ENCODE assay signal across 43 mouse cellular contexts in genomic region chr17:40275519-40275918, GRCm38 (mm10). TPM values are rescaled to one million over a fixed set of nuclear protein-coding genes. Genes with fewer than 3 reads are reported as not detected.
"Had no signal": no experiment of that assay in that cellular context is flagged by ENCODE, and none has a peak within 500 bp of the region (broad histone marks: within the 10 kb centered on the region; RNA-seq: fewer than 3 reads in every experiment).

No protein-coding gene starts in this region.

- H3K4me3 ChIP-seq: heart, adult 2 months; heart, embryonic 13.5 days; heart, embryonic 15.5 days; hindbrain, embryonic 13.5 days; hindbrain, embryonic 15.5 days; kidney, embryonic 15.5 days; limb, embryonic 13.5 days; limb, embryonic 15.5 days; liver, embryonic 12.5 days had no signal

- H3K27ac ChIP-seq: heart, adult 2 months; heart, embryonic 13.5 days; heart, embryonic 15.5 days; hindbrain, embryonic 13.5 days; hindbrain, embryonic 15.5 days; hindbrain, postnatal 0 days; kidney, embryonic 15.5 days; kidney, postnatal 0 days; limb, embryonic 13.5 days; limb, embryonic 15.5 days; liver, embryonic 12.5 days; liver, embryonic 14.5 days had no signal

- H3K4me2 ChIP-seq: heart, embryonic 11.5 days; heart, embryonic 13.5 days; heart, embryonic 15.5 days; hindbrain, embryonic 13.5 days; hindbrain, embryonic 15.5 days; kidney, embryonic 15.5 days; limb, embryonic 13.5 days; limb, embryonic 15.5 days; liver, embryonic 12.5 days had no signal

- DNase-seq: gastrocnemius, postnatal 14 days; gastrocnemius, postnatal 36 days; heart, adult 11 months; heart, adult 2 months; heart, postnatal 14 days; heart, postnatal 36 days; kidney, adult 11 months; kidney, adult 2 months; kidney, adult 9 months; kidney, postnatal 14 days; kidney, postnatal 36 days; layer of hippocampus, adult 9-11 months; layer of hippocampus, postnatal 36 days; left cerebral cortex, postnatal 4 days had no signal

- H3K36me3 ChIP-seq: heart, embryonic 13.5 days; heart, embryonic 15.5 days; hindbrain, embryonic 13.5 days; hindbrain, embryonic 15.5 days; kidney, embryonic 15.5 days; limb, embryonic 13.5 days; limb, embryonic 15.5 days; liver, embryonic 12.5 days had no signal

- H3K9me3 ChIP-seq: heart, embryonic 13.5 days; heart, embryonic 15.5 days; hindbrain, embryonic 13.5 days; hindbrain, embryonic 15.5 days; kidney, embryonic 15.5 days; limb, embryonic 13.5 days; limb, embryonic 15.5 days; liver, embryonic 12.5 days had no signal

- H3K9ac ChIP-seq: heart, embryonic 13.5 days; heart, embryonic 15.5 days; hindbrain, embryonic 13.5 days; hindbrain, embryonic 15.5 days; kidney, embryonic 15.5 days; limb, embryonic 13.5 days; limb, embryonic 15.5 days; liver, embryonic 12.5 days; liver, embryonic 14.5 days had no signal

- H3K27me3 ChIP-seq: heart, embryonic 13.5 days; heart, embryonic 15.5 days; hindbrain, embryonic 13.5 days; hindbrain, embryonic 15.5 days; kidney, embryonic 15.5 days; limb, embryonic 13.5 days; limb, embryonic 15.5 days; liver, embryonic 12.5 days had no signal

- H3K4me1 ChIP-seq: heart, embryonic 13.5 days; heart, embryonic 15.5 days; hindbrain, embryonic 13.5 days; hindbrain, embryonic 15.5 days; kidney, embryonic 15.5 days; limb, embryonic 13.5 days; limb, embryonic 15.5 days; liver, embryonic 12.5 days had no signal

- ATAC-seq: hindbrain, postnatal 0 days; intestine, embryonic 16.5 days; liver, embryonic 12.5 days had no signal

RNA-seq across cellular contexts. Expression of gene Crisp3, which starts 33.4 kb away (rescaled TPM):
- total RNA-seq: gastrocnemius, adult 8-10 months; gastrocnemius, postnatal 14 days; gastrocnemius, postnatal 36 days; heart, adult 2 months; heart, postnatal 14 days; heart, postnatal 36 days; hematopoietic stem cell, adult 5-6 weeks; layer of hippocampus, adult 18-20 months; layer of hippocampus, adult 8-10 months; layer of hippocampus, postnatal 14 days; layer of hippocampus, postnatal 36 days; left cerebral cortex, adult 18-20 months; left cerebral cortex, adult 8-10 months; left cerebral cortex, postnatal 10 days; left cerebral cortex, postnatal 25 days; left cerebral cortex, postnatal 4 days; liver, adult 2 months had no signal
- polyA plus RNA-seq: gonadal fat pad, adult 2 months; heart, adult 2 months; heart, embryonic 11.5 days; heart, embryonic 13.5 days; heart, embryonic 15.5 days; heart, postnatal 0 days; hindbrain, embryonic 11.5 days; hindbrain, embryonic 13.5 days; intestine, embryonic 14.5 days; intestine, embryonic 16.5 days; kidney, embryonic 15.5 days; limb, embryonic 11.5 days; limb, embryonic 13.5 days; limb, embryonic 15.5 days; liver, adult 2 months; liver, embryonic 12.5 days; liver, embryonic 14.5 days; liver, embryonic 16.5 days had no signal

RNA-seq across cellular contexts. Expression of gene Crisp1, which starts 43.5 kb away (rescaled TPM):
- total RNA-seq: gastrocnemius, adult 8-10 months; gastrocnemius, postnatal 14 days; gastrocnemius, postnatal 36 days; heart, adult 2 months; heart, postnatal 14 days; heart, postnatal 36 days; hematopoietic stem cell, adult 5-6 weeks; hindbrain, postnatal 0 days; layer of hippocampus, adult 18-20 months; layer of hippocampus, adult 8-10 months; layer of hippocampus, postnatal 14 days; layer of hippocampus, postnatal 36 days; left cerebral cortex, adult 18-20 months; left cerebral cortex, adult 8-10 months; left cerebral cortex, postnatal 25 days; left cerebral cortex, postnatal 4 days; liver, adult 2 months had no signal
- polyA plus RNA-seq: heart, adult 2 months; heart, embryonic 11.5 days; heart, embryonic 13.5 days; heart, embryonic 15.5 days; heart, postnatal 0 days; hindbrain, embryonic 11.5 days; intestine, embryonic 14.5 days; intestine, embryonic 16.5 days; kidney, adult 2 months; kidney, embryonic 15.5 days; limb, embryonic 11.5 days; limb, embryonic 13.5 days; limb, embryonic 15.5 days; liver, adult 2 months; liver, embryonic 12.5 days; liver, embryonic 14.5 days; liver, embryonic 16.5 days had no signal
